8 mouse cellular contexts compared by ENCODE assay signal in the genomic region with DNA sequence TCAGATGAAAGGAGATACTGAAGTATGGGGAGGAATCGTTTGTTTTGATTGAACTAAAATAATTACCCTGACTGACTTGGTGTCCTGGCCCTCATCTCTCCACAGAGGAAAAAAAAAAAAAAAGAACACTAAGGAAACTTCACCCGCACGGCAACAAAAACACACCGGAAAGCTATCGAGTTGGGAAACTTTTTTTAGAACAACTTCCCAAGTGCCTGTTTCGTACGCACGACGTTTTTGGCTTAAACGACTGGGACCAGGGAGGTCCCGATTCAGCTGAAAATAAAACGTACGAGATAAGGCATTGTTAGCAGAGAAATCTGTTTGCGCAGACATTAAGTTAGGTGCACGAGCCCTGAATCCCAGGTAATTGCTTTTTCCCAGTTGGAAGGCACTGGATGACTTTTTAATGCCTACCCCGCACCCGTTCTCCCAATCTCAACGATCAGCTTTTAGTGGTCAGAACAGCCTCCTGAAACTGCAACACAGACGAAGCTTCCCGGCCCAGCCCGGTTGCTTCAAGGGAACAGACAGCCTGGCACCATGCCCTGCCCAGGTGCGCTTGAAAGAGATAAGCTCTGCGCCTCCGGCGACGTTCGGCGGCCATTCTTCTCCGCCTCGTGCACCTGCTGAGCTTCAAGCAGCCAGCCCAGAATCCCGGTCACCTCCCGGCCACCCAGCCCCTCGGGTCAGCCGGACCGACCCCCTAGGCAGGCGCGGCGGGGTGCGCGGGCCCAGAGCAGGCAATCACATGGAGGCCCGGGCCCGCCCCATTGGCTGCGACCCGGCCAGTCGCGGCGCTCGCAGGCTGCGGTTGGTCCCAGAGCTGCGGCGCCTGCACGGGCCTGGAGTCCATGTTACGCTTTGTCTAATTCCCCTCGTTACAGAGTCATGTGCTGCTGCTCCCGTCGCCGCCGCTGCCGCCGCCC. TPM values are rescaled to one million over a fixed set of nuclear protein-coding genes. Genes with fewer than 3 reads are reported as not detected.
DNase-seq lines count a peak whose midpoint lies in the region; ATAC-seq and TF ChIP-seq lines count a peak whose summit lies in the region.

Lrrc8d (plus strand) TSS at position 829 of the 929 bp plus-strand sequence.

- no peak for TF ChIP-seq EP300 in liver, embryonic 14.5 days (IDR thresholded peaks at IDR 0.05; ENCODE audit: low read depth)

- peak within 1 kb of the TSS; percentile 87 for H3K4me3 ChIP-seq in forebrain, embryonic 10.5 days
- H3K4me3 ChIP-seq in heart, embryonic 15.5 days: peak within 1 kb of the TSS; percentile 96
- H3K4me3 ChIP-seq in liver, embryonic 14.5 days (ENCODE audit: insufficient read depth in 1 of 2, low read depth in 2 of 2, low read length in 2 of 2): peak within 1 kb of the TSS; percentile 48 to 67
- peak within 1 kb of the TSS; percentile 90 for H3K4me3 ChIP-seq in neural tube, embryonic 11.5 days (ENCODE audit: low read depth, low read length)
- H3K4me3 ChIP-seq in stomach, embryonic 16.5 days (replicated peaks; ENCODE audit: low read length): peak within 1 kb of the TSS; percentile 88

- DNase-seq in B cell, adult 2 months: peak; percentile 87 to 91
- peak; percentile 76 for DNase-seq in brain, embryonic 18.5 days (ENCODE audit: low read depth, low spot score)
- DNase-seq in forebrain, embryonic 10.5 days (ENCODE audit: extremely low spot score, low spot score): peak; percentile 81
- peak; percentile 90 to 97 for DNase-seq in kidney, postnatal 25 days
- peak in 1 of 3 experiments; percentile 35 for DNase-seq in liver, embryonic 14.5 days (ENCODE audit: low read depth in 3 of 3, low spot score in 3 of 3)
- peak; percentile 91 for DNase-seq in neural tube, embryonic 11.5 days (ENCODE audit: low spot score)

- ATAC-seq in heart, embryonic 15.5 days (replicated peaks; ENCODE audit: insufficient number of reproducible peaks, insufficient read depth, low FRiP score, low read depth): peak; percentile 92
- ATAC-seq in liver, embryonic 14.5 days (ENCODE audit: insufficient read depth): peak; percentile 76
- ATAC-seq in neural tube, embryonic 11.5 days (ENCODE audit: insufficient read depth, low FRiP score, low TSS enrichment): peak; percentile 98
- peak; percentile 89 for ATAC-seq in stomach, embryonic 16.5 days (ENCODE audit: insufficient read depth, low FRiP score)

- peak within 1 kb of the TSS; percentile 99 for H3K27ac ChIP-seq in forebrain, embryonic 10.5 days
- H3K27ac ChIP-seq in heart, embryonic 15.5 days: peak within 1 kb of the TSS; percentile 83
- peak within 1 kb of the TSS; percentile 55 for H3K27ac ChIP-seq in liver, embryonic 14.5 days
- peak within 1 kb of the TSS; percentile 97 for H3K27ac ChIP-seq in neural tube, embryonic 11.5 days (ENCODE audit: low read depth, low read length)
- H3K27ac ChIP-seq in stomach, embryonic 16.5 days (ENCODE audit: low read length): peak within 1 kb of the TSS; percentile 93

- peaks cover 23% of the 10 kb centered on the region for H3K36me3 ChIP-seq in forebrain, embryonic 10.5 days (replicated peaks)
- H3K36me3 ChIP-seq in heart, embryonic 15.5 days: no peaks in the 10 kb centered on the region
- no peaks in the 10 kb centered on the region for H3K36me3 ChIP-seq in liver, embryonic 14.5 days (replicated peaks; ENCODE audit: control insufficient read depth, insufficient read depth, low read depth)
- H3K36me3 ChIP-seq in neural tube, embryonic 11.5 days (ENCODE audit: control insufficient read depth, insufficient read depth, low read length): no peaks in the 10 kb centered on the region
- no peaks in the 10 kb centered on the region for H3K36me3 ChIP-seq in stomach, embryonic 16.5 days (ENCODE audit: control insufficient read depth, insufficient read depth, low read length)

- WGBS in forebrain, embryonic 10.5 days: 2% methylated on average over 60 of the region's 60 CpGs
- whole genome bisulfite sequencing in heart, embryonic 15.5 days: 2% methylated on average over 60 of the region's 60 CpGs
- 2% methylated on average over 60 of the region's 60 CpGs for WGBS in liver, embryonic 14.5 days (ENCODE audit: insufficient replicate concordance)
- 3% methylated on average over 60 of the region's 60 CpGs for WGBS in neural tube, embryonic 11.5 days
- WGBS in stomach, embryonic 16.5 days: 2% methylated on average over 60 of the region's 60 CpGs

- peak within 1 kb of the TSS; percentile 95 for H3K4me2 ChIP-seq in heart, embryonic 15.5 days
- H3K4me2 ChIP-seq in liver, embryonic 14.5 days (ENCODE audit: low read depth): peak within 1 kb of the TSS; percentile 93
- peak within 1 kb of the TSS; percentile 87 for H3K4me2 ChIP-seq in neural tube, embryonic 11.5 days (ENCODE audit: low read depth)
- H3K4me2 ChIP-seq in stomach, embryonic 16.5 days (ENCODE audit: low read depth, low read length): peak within 1 kb of the TSS; percentile 93

- TF ChIP-seq CTCF in liver, embryonic 14.5 days (IDR thresholded peaks at IDR 0.05; ENCODE audit: low read depth): no peak

- peak within 1 kb of the TSS; percentile 91 for H3K9ac ChIP-seq in heart, embryonic 15.5 days
- peak within 1 kb of the TSS; percentile 72 for H3K9ac ChIP-seq in liver, embryonic 14.5 days (replicated peaks)
- H3K9ac ChIP-seq in neural tube, embryonic 11.5 days (ENCODE audit: low read length): peak within 1 kb of the TSS; percentile 98
- H3K9ac ChIP-seq in stomach, embryonic 16.5 days (ENCODE audit: low read length): peak within 1 kb of the TSS; percentile 93

- peaks cover 12% of the 10 kb centered on the region; the same call in 1 of the 2 replicates for H3K27me3 ChIP-seq in forebrain, embryonic 10.5 days (ENCODE audit: poor library complexity, severe bottlenecking)
- H3K27me3 ChIP-seq in heart, embryonic 15.5 days: no peaks in the 10 kb centered on the region
- peaks cover 9% of the 10 kb centered on the region; the same call in 1 of the 2 replicates for H3K27me3 ChIP-seq in liver, embryonic 14.5 days (ENCODE audit: control insufficient read depth, insufficient read depth, low read length)
- H3K27me3 ChIP-seq in neural tube, embryonic 11.5 days (ENCODE audit: control insufficient read depth, insufficient read depth, low read length): no peaks in the 10 kb centered on the region
- no peaks in the 10 kb centered on the region for H3K27me3 ChIP-seq in stomach, embryonic 16.5 days (ENCODE audit: control insufficient read depth, insufficient read depth, low read length)

- peaks cover 52% of the 10 kb centered on the region for H3K4me1 ChIP-seq in forebrain, embryonic 10.5 days
- H3K4me1 ChIP-seq in heart, embryonic 15.5 days (replicated peaks): peaks cover 35% of the 10 kb centered on the region
- H3K4me1 ChIP-seq in liver, embryonic 14.5 days (replicated peaks; ENCODE audit: control insufficient read depth in 2 of 2, insufficient read depth in 2 of 2, low read length in 1 of 2): peaks cover 13 to 30% of the 10 kb centered on the region in 2 experiments
- peaks cover 6% of the 10 kb centered on the region; the same call in 1 of the 2 replicates for H3K4me1 ChIP-seq in neural tube, embryonic 11.5 days (ENCODE audit: control insufficient read depth, insufficient read depth, low read length)
- peaks cover 19% of the 10 kb centered on the region; the same call in 1 of the 2 replicates for H3K4me1 ChIP-seq in stomach, embryonic 16.5 days (ENCODE audit: control insufficient read depth, insufficient read depth, low read length)

- 0 out of 2 replicates have a peak, but pooled peaks cover 2% of the 10 kb centered on the region for H3K9me3 ChIP-seq in forebrain, embryonic 10.5 days
- no peaks in the 10 kb centered on the region for H3K9me3 ChIP-seq in heart, embryonic 15.5 days (replicated peaks)
- H3K9me3 ChIP-seq in liver, embryonic 14.5 days (ENCODE audit: control insufficient read depth, low read length): no peaks in the 10 kb centered on the region
- H3K9me3 ChIP-seq in neural tube, embryonic 11.5 days (ENCODE audit: control insufficient read depth, low read length): no peaks in the 10 kb centered on the region
- H3K9me3 ChIP-seq in stomach, embryonic 16.5 days (replicated peaks; ENCODE audit: control insufficient read depth, low read length): no peaks in the 10 kb centered on the region

RNA-seq across cellular contexts. Expression of gene Lrrc8d, which starts in this region (rescaled TPM):
- 19.9 and 20.1 TPM in 2 replicates for polyA plus RNA-seq in forebrain, embryonic 10.5 days (2016; fragmentation: Nextera tagmentation; extraction: Ambion mirVana)
- polyA plus RNA-seq in heart, embryonic 15.5 days (2015; fragmentation: Nextera tagmentation; extraction: Ambion mirVana): 7.4 and 9.1 TPM in 2 replicates
- polyA plus RNA-seq in liver, embryonic 14.5 days (2012; rRNA removed): 2.5 and 3.3 TPM in 2 replicates
- polyA plus RNA-seq in liver, embryonic 14.5 days (2014; fragmentation: Nextera tagmentation; extraction: Ambion mirVana): 7.5 and 7.8 TPM in 2 replicates
- polyA plus RNA-seq in neural tube, embryonic 11.5 days (2014; fragmentation: Nextera tagmentation; extraction: Ambion mirVana): 28.1 and 28.6 TPM in 2 replicates
- polyA plus RNA-seq in stomach, embryonic 16.5 days (2015; fragmentation: Nextera tagmentation; extraction: Ambion mirVana): 8.8 and 9.7 TPM in 2 replicates
